Mouse (Mus musculus): Measurements from ENCODE around the gene Txndc5.

DNA sequence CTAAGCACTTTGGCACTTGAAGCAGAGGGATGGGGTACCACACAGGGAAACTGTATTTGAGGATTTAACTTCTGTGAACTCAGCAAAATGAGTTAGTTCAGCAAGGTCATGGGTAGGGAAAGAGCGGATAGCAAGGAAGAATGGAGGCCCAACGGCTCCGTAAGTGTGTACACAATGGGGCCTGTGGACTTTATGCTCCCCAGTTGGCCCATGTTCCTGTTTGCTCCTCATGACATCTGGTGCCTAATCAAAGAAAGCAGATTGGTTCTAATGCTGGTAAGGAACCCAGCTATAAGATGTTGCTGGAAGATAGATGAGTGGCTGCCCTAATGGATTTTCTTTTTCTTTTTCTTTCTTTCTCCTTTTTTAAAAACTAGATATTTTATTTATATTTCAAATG lies 3.4 kb downstream of the Txndc5 start:
- no peak for TF ChIP-seq GATA1 (IDR thresholded peaks at IDR 0.05; ENCODE audit: low read length)
- no peak for TF ChIP-seq TAL1 (IDR thresholded peaks at IDR 0.05; ENCODE audit: low read length)
